Mouse (Mus musculus): Measurements from ENCODE around the gene Prdx2. TPM values are rescaled to one million over a fixed set of nuclear protein-coding genes. Genes with fewer than 3 reads are reported as not detected.

Prdx2 gene
- 1,219 and 1,316 TPM in 2 replicates for polyA plus RNA-seq (2014; fragmentation: Nextera tagmentation; extraction: Ambion mirVana)

- under 1% methylated on average over 49 of the region's 56 CpGs for WGBS
- H3K9ac ChIP-seq (replicated peaks; ENCODE audit: low read length), result peak within 1 kb of the TSS; percentile 97
- peaks cover 7% of the 10 kb centered on the region for H3K4me1 ChIP-seq (ENCODE audit: control insufficient read depth, insufficient read depth, low read length)
- H3K27ac ChIP-seq (replicated peaks; ENCODE audit: low read depth, low read length), result peak within 1 kb of the TSS; percentile 78
- H3K9me3 ChIP-seq (replicated peaks; ENCODE audit: control insufficient read depth, low read length), result no peaks in the 10 kb centered on the region
- H3K4me3 ChIP-seq (ENCODE audit: low read depth, low read length), result peak within 1 kb of the TSS; percentile 63
- DNase-seq (ENCODE audit: low spot score) (peak; percentile 81), ATAC-seq (replicated peaks; ENCODE audit: insufficient number of reproducible peaks, low FRiP score, low TSS enrichment, low read depth) (peak; percentile 53)
- peak within 1 kb of the TSS; percentile 86 for H3K4me2 ChIP-seq (ENCODE audit: low read depth, low read length)
- H3K36me3 ChIP-seq (replicated peaks; ENCODE audit: control insufficient read depth, insufficient read depth, low read depth, low read length), result peaks cover 3% of the 10 kb centered on the region
- H3K27me3 ChIP-seq (ENCODE audit: control insufficient read depth, insufficient read depth, low read length), result no peaks in the 10 kb centered on the region
Observed at GRCm38 (mm10) chr8:84969241-84970134, at the start of gene Prdx2, which contains the start of the genes Gm49661 and Rnaseh2a. Prdx2 (plus strand) TSS chr8:84969587. Gm49661 (minus strand) TSS chr8:84969433. Rnaseh2a (minus strand) TSS chr8:84969767.

GRCm38 (mm10) chr8:84921596-84921995, 47.8 kb upstream of the Prdx2 start:
- Histone ChIP-seq H3K9ac (replicated peaks; ENCODE audit: low read length) (no peak overlapping the region), H3K4me2 (ENCODE audit: low read depth, low read length) (no peak overlapping the region), H3K27ac (replicated peaks; ENCODE audit: low read depth, low read length) (no peak overlapping the region), H3K4me1 (ENCODE audit: control insufficient read depth, insufficient read depth, low read length) (no peaks in the 10 kb centered on the region), H3K4me3 (ENCODE audit: low read depth, low read length) (no peak overlapping the region), H3K27me3 (ENCODE audit: control insufficient read depth, insufficient read depth, low read length) (peaks cover 6% of the 10 kb centered on the region), H3K36me3 (replicated peaks; ENCODE audit: control insufficient read depth, insufficient read depth, low read depth, low read length) (no peaks in the 10 kb centered on the region), H3K9me3 (replicated peaks; ENCODE audit: control insufficient read depth, low read length) (no peaks in the 10 kb centered on the region)
- ATAC-seq (replicated peaks; ENCODE audit: insufficient number of reproducible peaks, low FRiP score, low TSS enrichment, low read depth) (no peak), DNase-seq (ENCODE audit: low spot score) (no peak)
- 82% methylated on average over 2 of the region's 2 CpGs for WGBS

- H3K4me3 ChIP-seq (ENCODE audit: low read depth, low read length), result no peak overlapping the region
- H3K27ac ChIP-seq (replicated peaks; ENCODE audit: low read depth, low read length), result no peak overlapping the region
- H3K9ac ChIP-seq (replicated peaks; ENCODE audit: low read length), result no peak overlapping the region
- peaks cover 13% of the 10 kb centered on the region for H3K27me3 ChIP-seq (ENCODE audit: control insufficient read depth, insufficient read depth, low read length)
- 75% methylated on average over 7 of the region's 7 CpGs for WGBS
- no peaks in the 10 kb centered on the region for H3K9me3 ChIP-seq (replicated peaks; ENCODE audit: control insufficient read depth, low read length)
- ATAC-seq (replicated peaks; ENCODE audit: insufficient number of reproducible peaks, low FRiP score, low TSS enrichment, low read depth), result no peak
- no peak overlapping the region for H3K4me2 ChIP-seq (ENCODE audit: low read depth, low read length)
- no peak for DNase-seq (ENCODE audit: low spot score)
- H3K4me1 ChIP-seq (ENCODE audit: control insufficient read depth, insufficient read depth, low read length), result no peaks in the 10 kb centered on the region
- no peaks in the 10 kb centered on the region for H3K36me3 ChIP-seq (replicated peaks; ENCODE audit: control insufficient read depth, insufficient read depth, low read depth, low read length)
Observed at GRCm38 (mm10) chr8:84925557-84925956, 43.8 kb upstream of the Prdx2 start.

- no peak for DNase-seq (ENCODE audit: low spot score)
- ATAC-seq (replicated peaks; ENCODE audit: insufficient number of reproducible peaks, low FRiP score, low TSS enrichment, low read depth), result no peak
- Histone ChIP-seq H3K27me3 (ENCODE audit: control insufficient read depth, insufficient read depth, low read length) (peaks cover 13% of the 10 kb centered on the region), H3K9ac (replicated peaks; ENCODE audit: low read length) (no peak overlapping the region), H3K4me3 (ENCODE audit: low read depth, low read length) (no peak overlapping the region), H3K9me3 (replicated peaks; ENCODE audit: control insufficient read depth, low read length) (no peaks in the 10 kb centered on the region), H3K27ac (replicated peaks; ENCODE audit: low read depth, low read length) (no peak overlapping the region), H3K4me2 (ENCODE audit: low read depth, low read length) (no peak overlapping the region), H3K4me1 (ENCODE audit: control insufficient read depth, insufficient read depth, low read length) (no peaks in the 10 kb centered on the region), H3K36me3 (replicated peaks; ENCODE audit: control insufficient read depth, insufficient read depth, low read depth, low read length) (no peaks in the 10 kb centered on the region)
- 86% methylated on average over 1 of the region's 1 CpGs for WGBS
Observed at GRCm38 (mm10) chr8:84927513-84927912, 41.9 kb upstream of the Prdx2 start.

- WGBS, result 2% methylated on average over 52 of the region's 52 CpGs
- H3K27ac ChIP-seq (replicated peaks; ENCODE audit: low read depth, low read length), result no peak overlapping the region
Observed at GRCm38 (mm10) chr8:84928456-84929306, 40.7 kb upstream of the Prdx2 start.

GRCm38 (mm10) chr8:84930582-84930981, 38.8 kb upstream of the Prdx2 start:
- 86% methylated on average over 13 of the region's 13 CpGs for WGBS
- Histone ChIP-seq H3K9ac (replicated peaks; ENCODE audit: low read length) (no peak overlapping the region), H3K9me3 (replicated peaks; ENCODE audit: control insufficient read depth, low read length) (no peaks in the 10 kb centered on the region), H3K36me3 (replicated peaks; ENCODE audit: control insufficient read depth, insufficient read depth, low read depth, low read length) (no peaks in the 10 kb centered on the region), H3K4me3 (ENCODE audit: low read depth, low read length) (no peak overlapping the region), H3K4me2 (ENCODE audit: low read depth, low read length) (no peak overlapping the region), H3K27me3 (ENCODE audit: control insufficient read depth, insufficient read depth, low read length) (peaks cover 28% of the 10 kb centered on the region), H3K27ac (replicated peaks; ENCODE audit: low read depth, low read length) (no peak overlapping the region), H3K4me1 (ENCODE audit: control insufficient read depth, insufficient read depth, low read length) (peaks cover 5% of the 10 kb centered on the region; the same call in 1 of the 2 replicates)
- DNase-seq (ENCODE audit: low spot score), result no peak
- ATAC-seq (replicated peaks; ENCODE audit: insufficient number of reproducible peaks, low FRiP score, low TSS enrichment, low read depth), result no peak

More at GRCm38 (mm10) chr8:84928456-84929306, 40.7 kb upstream of the Prdx2 start:
- Histone ChIP-seq H3K9me3 (replicated peaks; ENCODE audit: control insufficient read depth, low read length) (no peaks in the 10 kb centered on the region), H3K4me1 (ENCODE audit: control insufficient read depth, insufficient read depth, low read length) (no peaks in the 10 kb centered on the region), H3K4me3 (ENCODE audit: low read depth, low read length) (peak overlapping the region; percentile 34), H3K36me3 (replicated peaks; ENCODE audit: control insufficient read depth, insufficient read depth, low read depth, low read length) (no peaks in the 10 kb centered on the region), H3K27me3 (ENCODE audit: control insufficient read depth, insufficient read depth, low read length) (peaks cover 13% of the 10 kb centered on the region), H3K4me2 (ENCODE audit: low read depth, low read length) (peak overlapping the region; percentile 68), H3K9ac (replicated peaks; ENCODE audit: low read length) (peak overlapping the region; percentile 25; the same call in 1 of the 2 replicates)
- ATAC-seq (replicated peaks; ENCODE audit: insufficient number of reproducible peaks, low FRiP score, low TSS enrichment, low read depth) (peak; percentile 76), DNase-seq (ENCODE audit: low spot score) (peak; percentile 88)

- 80% methylated on average over 16 of the region's 16 CpGs for WGBS
- H3K27me3 ChIP-seq (ENCODE audit: control insufficient read depth, insufficient read depth, low read length), result peaks cover 47% of the 10 kb centered on the region
- no peak overlapping the region for H3K27ac ChIP-seq (replicated peaks; ENCODE audit: low read depth, low read length)
- ATAC-seq (replicated peaks; ENCODE audit: insufficient number of reproducible peaks, low FRiP score, low TSS enrichment, low read depth), result no peak
- no peak overlapping the region for H3K4me3 ChIP-seq (ENCODE audit: low read depth, low read length)
- H3K4me1 ChIP-seq (ENCODE audit: control insufficient read depth, insufficient read depth, low read length), result peaks cover 9% of the 10 kb centered on the region
- no peak for DNase-seq (ENCODE audit: low spot score)
- no peaks in the 10 kb centered on the region for H3K9me3 ChIP-seq (replicated peaks; ENCODE audit: control insufficient read depth, low read length)
- H3K36me3 ChIP-seq (replicated peaks; ENCODE audit: control insufficient read depth, insufficient read depth, low read depth, low read length), result no peaks in the 10 kb centered on the region
- no peak overlapping the region for H3K4me2 ChIP-seq (ENCODE audit: low read depth, low read length)
- H3K9ac ChIP-seq (replicated peaks; ENCODE audit: low read length), result no peak overlapping the region
Observed at GRCm38 (mm10) chr8:84933767-84934559, 35.4 kb upstream of the Prdx2 start.
